In the genomic region with DNA sequence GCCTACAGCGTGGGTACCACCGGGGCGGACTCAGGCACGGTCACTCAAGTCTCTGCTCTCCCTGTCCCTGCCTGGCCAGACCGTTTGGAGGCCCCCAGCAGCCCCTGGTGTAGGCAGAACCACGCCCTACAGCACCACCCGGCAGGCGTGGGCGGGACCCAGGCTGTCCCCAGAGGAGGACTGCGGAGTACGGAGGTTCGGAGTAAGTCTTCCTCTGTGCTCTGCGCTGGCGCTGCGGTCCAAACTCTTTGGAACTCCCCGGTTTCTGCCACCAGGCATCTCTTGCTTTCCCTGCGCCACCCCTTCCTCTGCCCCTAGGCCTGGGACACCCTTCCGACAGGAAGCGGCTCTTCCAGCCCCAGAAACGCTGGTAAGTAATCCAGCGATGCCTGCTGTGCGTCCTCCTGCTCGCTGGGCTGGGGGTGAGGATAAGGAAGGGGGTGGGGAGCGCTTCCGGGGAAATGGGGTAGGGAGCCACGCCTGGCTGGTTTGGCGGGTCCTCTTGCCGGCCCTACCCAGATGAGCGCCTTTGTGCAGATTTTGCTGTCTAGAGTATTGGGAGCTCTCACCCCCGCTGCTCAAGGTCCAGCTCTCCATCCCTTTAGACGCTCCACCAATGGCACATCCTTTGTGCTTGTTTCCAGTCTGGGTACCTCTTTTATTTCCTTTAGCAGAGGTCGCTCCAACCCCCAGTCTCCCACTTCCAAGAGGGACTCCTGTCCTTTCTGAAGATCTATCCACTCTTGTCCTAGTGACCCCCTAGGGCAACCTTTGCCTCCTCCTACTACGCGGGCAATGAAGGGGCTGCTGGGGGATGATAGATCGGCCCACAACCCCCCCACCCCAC, we compare ENCODE assay signal across 8 mouse cellular contexts. TPM values are rescaled to one million over a fixed set of nuclear protein-coding genes. Genes with fewer than 3 reads are reported as not detected.
DNase-seq lines count a peak whose midpoint lies in the region; ATAC-seq and TF ChIP-seq lines count a peak whose summit lies in the region.

A gene (plus strand): TSS at position 144 of the 847 bp plus-strand sequence.

- no peak for TF ChIP-seq CTCF in cerebellum, adult 2 months (IDR thresholded peaks at IDR 0.05; ENCODE audit: borderline replicate concordance, insufficient read depth, low read depth, low read length)
- TF ChIP-seq CTCF in midbrain, postnatal 0 days (IDR thresholded peaks at IDR 0.05) = no peak

- H3K9ac ChIP-seq in embryonic facial prominence, embryonic 11.5 days (replicated peaks; ENCODE audit: low read length) = peak within 1 kb of the TSS; percentile 79
- peak within 1 kb of the TSS; percentile 67 for H3K9ac ChIP-seq in kidney, embryonic 14.5 days (ENCODE audit: low read depth, low read length)
- H3K9ac ChIP-seq in midbrain, postnatal 0 days (replicated peaks; ENCODE audit: low read length, poor library complexity, severe bottlenecking) = peak within 1 kb of the TSS; percentile 70

- H3K4me2 ChIP-seq in embryonic facial prominence, embryonic 11.5 days (ENCODE audit: low read depth, low read length) = peak within 1 kb of the TSS; percentile 92
- peak within 1 kb of the TSS; percentile 85 for H3K4me2 ChIP-seq in kidney, embryonic 14.5 days (replicated peaks; ENCODE audit: low read depth, low read length)
- peak within 1 kb of the TSS; percentile 94 for H3K4me2 ChIP-seq in midbrain, postnatal 0 days (ENCODE audit: low read depth, low read length, poor library complexity, severe bottlenecking)

- ATAC-seq in embryonic facial prominence, embryonic 11.5 days (replicated peaks; ENCODE audit: insufficient number of reproducible peaks, low FRiP score, low TSS enrichment, low read depth) = peak; percentile 77
- peak; percentile 86 for ATAC-seq in kidney, embryonic 14.5 days (ENCODE audit: low FRiP score, low TSS enrichment)
- ATAC-seq in midbrain, postnatal 0 days (ENCODE audit: low FRiP score) = peak; percentile 55

- no peak for TF ChIP-seq POLR2A in cerebellum, adult 2 months (IDR thresholded peaks at IDR 0.05; ENCODE audit: borderline replicate concordance, insufficient read depth, low read length)

- H3K27ac ChIP-seq in cerebellum, adult 2 months (ENCODE audit: insufficient read depth, low read length) = no peak within 1 kb of the TSS
- peak within 1 kb of the TSS; percentile 78 for H3K27ac ChIP-seq in embryonic facial prominence, embryonic 11.5 days (replicated peaks; ENCODE audit: low read depth, low read length)
- peak within 1 kb of the TSS; percentile 59 for H3K27ac ChIP-seq in kidney, embryonic 14.5 days (ENCODE audit: low read depth, low read length)
- H3K27ac ChIP-seq in midbrain, postnatal 0 days (ENCODE audit: low read depth, low read length) = peak within 1 kb of the TSS; percentile 75

- H3K4me3 ChIP-seq in cerebellum, adult 2 months (replicated peaks; ENCODE audit: insufficient read depth, low read depth, low read length) = peak within 1 kb of the TSS; percentile 52
- H3K4me3 ChIP-seq in embryonic facial prominence, embryonic 11.5 days (ENCODE audit: low read depth, low read length) = peak within 1 kb of the TSS; percentile 59
- peak within 1 kb of the TSS; percentile 52 for H3K4me3 ChIP-seq in kidney, embryonic 14.5 days (ENCODE audit: low read length)
- H3K4me3 ChIP-seq in midbrain, postnatal 0 days (ENCODE audit: low read depth, low read length) = peak within 1 kb of the TSS; percentile 48

- no peaks in the 10 kb centered on the region for H3K27me3 ChIP-seq in cerebellum, adult 2 months (ENCODE audit: control insufficient read depth, insufficient read depth, low read length)
- H3K27me3 ChIP-seq in embryonic facial prominence, embryonic 11.5 days (ENCODE audit: control insufficient read depth, insufficient read depth, low read length) = no peaks in the 10 kb centered on the region
- no peaks in the 10 kb centered on the region for H3K27me3 ChIP-seq in kidney, embryonic 14.5 days (ENCODE audit: control insufficient read depth, insufficient read depth, low read length)
- H3K27me3 ChIP-seq in midbrain, postnatal 0 days (ENCODE audit: insufficient read depth, low read length) = no peaks in the 10 kb centered on the region
- H3K27me3 ChIP-seq in splenic B cell, adult 2 months (ENCODE audit: control insufficient read depth, insufficient read depth, low read length, poor library complexity, severe bottlenecking) = no peaks in the 10 kb centered on the region

- no peaks in the 10 kb centered on the region for H3K36me3 ChIP-seq in embryonic facial prominence, embryonic 11.5 days (replicated peaks; ENCODE audit: control insufficient read depth, insufficient read depth, low read depth, low read length)
- peaks cover 6% of the 10 kb centered on the region; the same call in 1 of the 2 replicates for H3K36me3 ChIP-seq in kidney, embryonic 14.5 days (ENCODE audit: control insufficient read depth, insufficient read depth, low read length)
- no peaks in the 10 kb centered on the region for H3K36me3 ChIP-seq in midbrain, postnatal 0 days (ENCODE audit: insufficient read depth, low read length)
- H3K36me3 ChIP-seq in splenic B cell, adult 2 months (ENCODE audit: control insufficient read depth, insufficient read depth, low read length, poor library complexity, severe bottlenecking) = peaks cover 8% of the 10 kb centered on the region

- H3K4me1 ChIP-seq in cerebellum, adult 2 months (ENCODE audit: control insufficient read depth, insufficient read depth, low read length) = no peaks in the 10 kb centered on the region
- peaks cover 2% of the 10 kb centered on the region; the same call in 1 of the 2 replicates for H3K4me1 ChIP-seq in embryonic facial prominence, embryonic 11.5 days (ENCODE audit: control insufficient read depth, insufficient read depth, low read length)
- H3K4me1 ChIP-seq in kidney, embryonic 14.5 days (ENCODE audit: control insufficient read depth, insufficient read depth, low read length) = 0 out of 2 replicates have a peak, but pooled peaks cover 9% of the 10 kb centered on the region
- no peaks in the 10 kb centered on the region for H3K4me1 ChIP-seq in midbrain, postnatal 0 days (ENCODE audit: insufficient read depth, low read length)

- WGBS in cerebellum, adult 2 months = 8% methylated on average over 35 of the region's 35 CpGs
- WGBS in embryonic facial prominence, embryonic 11.5 days = under 1% methylated on average over 35 of the region's 35 CpGs
- WGBS in kidney, embryonic 14.5 days = under 1% methylated on average over 30 of the region's 35 CpGs
- WGBS in midbrain, postnatal 0 days = under 1% methylated on average over 35 of the region's 35 CpGs

- no peaks in the 10 kb centered on the region for H3K9me3 ChIP-seq in embryonic facial prominence, embryonic 11.5 days (replicated peaks; ENCODE audit: control insufficient read depth, low read length)
- no peaks in the 10 kb centered on the region for H3K9me3 ChIP-seq in kidney, embryonic 14.5 days (ENCODE audit: control insufficient read depth, low read length)
- H3K9me3 ChIP-seq in midbrain, postnatal 0 days (ENCODE audit: low read length) = no peaks in the 10 kb centered on the region

- DNase-seq in cerebellum, adult 2 months = peak in 1 of 2 experiments; percentile 29
- no peak for DNase-seq in cerebellum, postnatal 36 days
- peak; percentile 70 for DNase-seq in embryonic facial prominence, embryonic 11.5 days (ENCODE audit: low spot score)
- DNase-seq in heart, adult 8-10 months (ENCODE audit: low spot score) = peak; percentile 73
- DNase-seq in liver = peak; percentile 83
- peak; percentile 36 for DNase-seq in midbrain, postnatal 0 days (ENCODE audit: low spot score)
- peak; percentile 74 for DNase-seq in splenic B cell, adult 2 months (ENCODE audit: low read depth, low spot score)

RNA-seq across cellular contexts. Expression of the gene that starts here (rescaled TPM):
- 11.1 and 11.3 TPM in 2 replicates for polyA plus RNA-seq in cerebellum, adult 2 months (2012; rRNA removed)
- 29.2 and 30.4 TPM in 2 replicates for polyA plus RNA-seq in embryonic facial prominence, embryonic 11.5 days (2014; fragmentation: Nextera tagmentation; extraction: Ambion mirVana)
- 10 to 100 TPM in 2 of 4 experiments, 1 to 10 TPM in 2; 7.5 to 12.7 (median 9.8) TPM for total RNA-seq in heart, adult 8-10 months (2022)
- polyA plus RNA-seq in kidney, embryonic 14.5 days (2014; fragmentation: Nextera tagmentation; extraction: Ambion mirVana) = 22.8 and 33.6 TPM in 2 replicates
- 24.1 and 24.6 TPM in 2 replicates for total RNA-seq in midbrain, postnatal 0 days (2014; rRNA removed)
- 18.7 and 21.2 TPM in 2 replicates for polyA plus RNA-seq in midbrain, postnatal 0 days (2015; fragmentation: Nextera tagmentation; extraction: Ambion mirVana)

Comparison
In these comparisons a context has a peak if more than half of its experiments do, and no peak if none do; other contexts are left out.
1. DNase-seq: peak in embryonic facial prominence, embryonic 11.5 days (single experiment), heart, adult 8-10 months (single experiment), liver (single experiment), midbrain, postnatal 0 days (single experiment) and splenic B cell, adult 2 months (single experiment); none in cerebellum, postnatal 36 days (0 of 2).
2. Peak in every context shown above with its lines, with median percentiles within 50 percentile points of each other: H3K4me3 ChIP-seq, ATAC-seq, H3K4me2 ChIP-seq and H3K9ac ChIP-seq.